Mouse (Mus musculus) neural tube, embryonic 10.5 days (tissue): ENCODE results near the gene 3110082I17Rik.
A peak's percentile ranks its signal among the peaks of the same experiment; 100 is the strongest.
"Not testable (repeated sequence)": the region's sequence is repeated elsewhere in the genome, so short reads cannot be mapped to it uniquely, and the experiment has no call there.

ENCODE experiments used
- DNase-seq: peaks from one replicate; pipeline ENCODE4 v3.0.0-alpha.2; 2017; ENCODE audit warnings: low spot score; ENCODE audit errors: extremely low spot score

3110082I17Rik gene

GRCm38 (mm10) chr5:139353946-139354345 lies 106.4 kb downstream of the 3110082I17Rik start:
- DNase-seq = no peak

- DNase-seq = no peak
Observed at GRCm38 (mm10) chr5:139353496-139353895, 106.8 kb downstream of the 3110082I17Rik start.

GRCm38 (mm10) chr5:139352317-139352716 lies 108.0 kb downstream of the 3110082I17Rik start, which contains the start of gene Cyp2w1:
Gene Cyp2w1 (plus strand): TSS chr5:139352617.
- no peak for DNase-seq

- no peak for DNase-seq
Observed at GRCm38 (mm10) chr5:139351628-139352027, 108.7 kb downstream of the 3110082I17Rik start.

GRCm38 (mm10) chr5:139351134-139351533 lies 109.2 kb downstream of the 3110082I17Rik start, which contains the start of gene Cox19:
Gene Cox19 (minus strand): TSS chr5:139351418.
- DNase-seq = no peak

- DNase-seq = no peak
Observed at GRCm38 (mm10) chr5:139349713-139350112, 110.6 kb downstream of the 3110082I17Rik start.

GRCm38 (mm10) chr5:139347225-139347624 lies 113.1 kb downstream of the 3110082I17Rik start:
- no peak for DNase-seq

- no peak for DNase-seq
Observed at GRCm38 (mm10) chr5:139345364-139345714, 115.0 kb downstream of the 3110082I17Rik start.

GRCm38 (mm10) chr5:139344687-139345363 lies 115.5 kb downstream of the 3110082I17Rik start:
- DNase-seq = peak; percentile 93

GRCm38 (mm10) chr5:139344021-139344686 lies 116.2 kb downstream of the 3110082I17Rik start:
- peak; percentile 80 for DNase-seq

GRCm38 (mm10) chr5:139338891-139339290 lies 121.4 kb downstream of the 3110082I17Rik start:
- no peak for DNase-seq

GRCm38 (mm10) chr5:139338403-139338802 lies 121.9 kb downstream of the 3110082I17Rik start:
- no peak for DNase-seq

GRCm38 (mm10) chr5:139337826-139338370 lies 122.4 kb downstream of the 3110082I17Rik start:
- DNase-seq = no peak

GRCm38 (mm10) chr5:139335634-139336033 lies 124.7 kb downstream of the 3110082I17Rik start:
- DNase-seq = no peak

- DNase-seq = not testable (repeated sequence)
Observed at GRCm38 (mm10) chr5:139334394-139334793, 125.9 kb downstream of the 3110082I17Rik start.

GRCm38 (mm10) chr5:139333301-139334013 lies 126.9 kb downstream of the 3110082I17Rik start:
- DNase-seq = no peak

GRCm38 (mm10) chr5:139332590-139333272 lies 127.6 kb downstream of the 3110082I17Rik start:
- no peak for DNase-seq

- peak; percentile 89 for DNase-seq
Observed at GRCm38 (mm10) chr5:139331742-139332141, 128.6 kb downstream of the 3110082I17Rik start.

- no peak for DNase-seq
Observed at GRCm38 (mm10) chr5:139330766-139331165, 129.6 kb downstream of the 3110082I17Rik start.

- no peak for DNase-seq
Observed at GRCm38 (mm10) chr5:139327634-139328020, 132.7 kb downstream of the 3110082I17Rik start.

- no peak for DNase-seq
Observed at GRCm38 (mm10) chr5:139326986-139327633, 133.2 kb downstream of the 3110082I17Rik start.
